Mouse (Mus musculus) kidney, adult 2 months (tissue): ENCODE data around the gene Ddx58. TPM values are rescaled to one million over a fixed set of nuclear protein-coding genes. Genes with fewer than 3 reads are reported as not detected.
A peak's percentile ranks its signal among the peaks of the same experiment; 100 is the strongest.

Experiments
- DNase-seq: peaks from one replicate; pipeline ENCODE4 v3.0.0; 2021
- H3K27ac ChIP-seq: fragments of 200-500 bp; 2 replicates; pipeline ENCODE4 v1.5.1; 2012; ENCODE audit warnings: low read depth, low read length, control low read depth, inconsistent platforms; ENCODE audit not compliant: insufficient read depth
- H3K27me3 ChIP-seq: fragments of 200-500 bp; replicated peaks from 2 replicates; pipeline ENCODE4 v1.6.1; 2012; ENCODE audit warnings: mild to moderate bottlenecking, moderate library complexity, low read length, inconsistent platforms; ENCODE audit not compliant: control insufficient read depth, insufficient read depth
- H3K36me3 ChIP-seq: fragments of 200-500 bp; 2 replicates; pipeline ENCODE4 v1.6.1; 2012; ENCODE audit warnings: mild to moderate bottlenecking, moderate library complexity, low read length, inconsistent platforms; ENCODE audit not compliant: control insufficient read depth, insufficient read depth
- H3K4me1 ChIP-seq: fragments of 200-500 bp; 2 replicates; pipeline ENCODE4 v1.6.1; 2011; ENCODE audit warnings: low read length; ENCODE audit not compliant: control insufficient read depth, insufficient read depth
- H3K4me3 ChIP-seq: fragments of 200-500 bp; 2 replicates; pipeline ENCODE4 v1.5.1; 2011; ENCODE audit warnings: mild to moderate bottlenecking, low read depth, low read length, control low read depth; ENCODE audit not compliant: insufficient read depth
- CTCF ChIP-seq: fragments of 200-500 bp; conservative IDR thresholded peaks from 2 replicates; pipeline ENCODE4 v1.5.1; 2011; ENCODE audit warnings: low read depth, mild to moderate bottlenecking, control low read depth, low read length, moderate library complexity, mixed read lengths; ENCODE audit not compliant: insufficient read depth, insufficient read length
- POLR2A ChIP-seq: fragments of 200-500 bp; IDR thresholded peaks from one replicate; pipeline ENCODE4 v1.6.1; 2011; ENCODE audit warnings: low read depth, low read length, control low read depth
- WGBS: fragments of 180-500 bp; shearing (Covaris S2); methylation state at CpG from one replicate; pipeline ENCODE4 v1.1.7; 2018; 5-methylcytosine and 5-hydroxymethylcytosine counted together
- polyA plus RNA-seq: library from polyadenylated mRNA; depleted of rRNA; stranded (reverse); fragments of >200 nt; gene quantifications from 2 replicates; pipeline ENCODE4 v1.2.3, GENCODE M21; 2012; rRNA removed

Ddx58 gene
- polyA plus RNA-seq, 1 experiment, result 19.4 TPM

DNA sequence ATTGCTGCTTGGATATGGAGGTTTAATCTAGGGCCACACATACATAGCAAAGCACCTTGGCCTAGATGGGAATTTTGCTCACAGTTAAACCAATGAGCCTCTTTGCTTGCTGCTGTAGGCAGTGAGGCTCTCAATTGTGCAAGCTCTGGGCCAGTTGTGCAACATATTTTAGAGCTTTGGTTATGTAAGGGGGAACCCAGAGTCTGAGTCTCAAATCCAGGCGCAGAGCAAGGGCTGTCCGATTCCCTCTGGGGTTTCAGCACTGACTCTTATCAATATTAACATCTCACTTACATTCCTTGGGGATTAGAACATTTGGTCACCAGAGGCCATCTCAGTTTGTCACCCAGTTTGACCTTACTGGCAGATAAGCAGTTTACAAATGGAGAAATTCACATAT, 83.5 kb downstream of the Ddx58 start:
- Histone ChIP-seq H3K27me3 (no peaks in the 10 kb centered on the region), H3K27ac (peak overlapping the region; percentile 0), H3K4me3 (no peak overlapping the region), H3K36me3 (no peaks in the 10 kb centered on the region), H3K4me1 (peaks cover 34% of the 10 kb centered on the region)
- WGBS, result 41% methylated on average over 2 of the region's 2 CpGs
- TF ChIP-seq POLR2A (no peak), CTCF (no peak)
- peak; percentile 51 for DNase-seq

DNA sequence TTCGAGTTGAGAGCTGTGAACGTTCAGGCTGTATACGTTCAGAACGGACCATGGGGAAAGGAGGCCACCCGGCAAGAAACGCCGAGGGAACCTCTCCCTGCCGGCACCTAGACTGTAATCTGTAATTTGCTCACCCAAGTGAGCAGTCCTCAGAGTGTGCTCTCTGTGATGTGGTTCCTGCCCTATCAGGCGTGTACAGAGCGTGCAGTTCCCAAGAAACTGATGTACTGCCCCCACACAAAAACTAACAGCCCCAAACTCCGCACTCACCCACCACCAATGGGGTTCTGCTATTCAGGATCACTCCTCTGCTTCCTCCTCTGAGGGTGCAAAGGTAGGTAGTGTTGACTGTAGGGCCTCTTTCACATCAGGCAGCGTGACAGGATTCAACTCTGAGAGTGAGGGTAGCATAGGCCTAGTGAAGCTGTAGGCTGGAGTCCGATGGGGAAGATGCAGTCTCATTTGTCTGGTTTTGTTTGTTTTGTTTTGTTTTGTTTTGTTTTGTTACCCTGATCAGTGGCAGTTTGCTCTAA, 84.1 kb downstream of the Ddx58 start:
- Histone ChIP-seq H3K36me3 (no peaks in the 10 kb centered on the region), H3K27ac (peak overlapping the region; percentile 0), H3K4me1 (peaks cover 38% of the 10 kb centered on the region), H3K4me3 (no peak overlapping the region), H3K27me3 (no peaks in the 10 kb centered on the region)
- DNase-seq, result peak; percentile 14
- no peak for TF ChIP-seq POLR2A
- no peak for TF ChIP-seq CTCF
- 42% methylated on average over 13 of the region's 13 CpGs for WGBS

DNA sequence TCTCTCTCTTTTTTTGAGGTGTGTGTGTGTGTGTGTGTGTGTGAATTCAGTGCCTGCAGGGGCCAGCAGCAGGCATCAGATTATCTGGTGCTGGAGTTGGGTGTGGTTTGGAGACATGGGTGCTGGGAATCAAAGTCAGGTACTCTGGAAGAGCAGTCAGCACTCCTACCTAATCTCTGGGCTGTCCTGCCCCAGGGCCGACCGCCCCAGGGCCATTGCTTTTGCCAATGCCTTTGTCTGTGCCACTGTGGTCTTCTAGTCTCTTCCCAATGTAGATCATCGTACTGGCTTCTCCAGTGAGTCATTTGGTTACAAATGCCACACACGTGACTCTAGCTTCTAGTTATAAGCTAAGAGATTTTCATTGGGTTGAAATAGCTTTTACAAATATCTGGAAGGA, 84.9 kb downstream of the Ddx58 start:
- TF ChIP-seq POLR2A, result no peak
- TF ChIP-seq CTCF, result no peak
- no peaks in the 10 kb centered on the region for H3K36me3 ChIP-seq
- no peak for DNase-seq
- H3K27me3 ChIP-seq, result no peaks in the 10 kb centered on the region
- 90% methylated on average over 4 of the region's 4 CpGs for WGBS
- H3K4me1 ChIP-seq, result peaks cover 34% of the 10 kb centered on the region
- H3K4me3 ChIP-seq, result no peak overlapping the region
- H3K27ac ChIP-seq, result no peak overlapping the region

Other genes with a start within 250 kb of the Ddx58 start
- 179 and 182 TPM in 2 replicates for gene Aco1, start 96.7 kb downstream of the Ddx58 start, polyA plus RNA-seq
- gene Smim27, start 29.8 kb upstream of the Ddx58 start, polyA plus RNA-seq, result 22.8 and 27.6 TPM in 2 replicates
- gene Topors, start 30.0 kb upstream of the Ddx58 start, polyA plus RNA-seq, result 3.8 and 5.4 TPM in 2 replicates
- gene Ndufb6, start 39.6 kb upstream of the Ddx58 start, polyA plus RNA-seq, result 227 and 287 TPM in 2 replicates
- 0.52 and 0.84 TPM in 2 replicates for gene Tmem215, start 232.4 kb upstream of the Ddx58 start, polyA plus RNA-seq